Mouse (Mus musculus): ENCODE results near the gene Dnajb7.

Dnajb7 gene

DNA sequence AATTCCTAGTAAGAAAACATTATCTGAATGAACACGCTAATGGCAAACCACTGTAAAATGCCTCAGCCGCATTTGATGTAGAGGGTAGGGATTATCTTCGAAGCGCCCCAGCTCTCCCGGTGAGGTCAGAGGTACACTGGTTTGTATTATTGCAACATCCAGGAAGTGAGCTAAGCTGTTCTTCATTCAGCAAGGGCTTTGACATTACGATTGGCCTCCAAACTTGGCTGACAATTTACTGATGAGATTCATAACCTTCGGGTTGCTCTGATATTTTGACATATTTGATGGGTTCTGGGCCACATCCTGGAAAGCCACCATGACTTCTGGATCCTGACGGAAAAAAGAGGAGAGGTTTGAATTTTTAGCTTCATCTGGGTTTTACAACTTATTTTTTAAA, 42.9 kb downstream of the Dnajb7 start:
- no peak for DNase-seq (ENCODE audit: low spot score)

GRCm38 (mm10) chr15:81364271-81364670, 43.8 kb downstream of the Dnajb7 start:
- DNase-seq (ENCODE audit: low spot score): no peak

DNA sequence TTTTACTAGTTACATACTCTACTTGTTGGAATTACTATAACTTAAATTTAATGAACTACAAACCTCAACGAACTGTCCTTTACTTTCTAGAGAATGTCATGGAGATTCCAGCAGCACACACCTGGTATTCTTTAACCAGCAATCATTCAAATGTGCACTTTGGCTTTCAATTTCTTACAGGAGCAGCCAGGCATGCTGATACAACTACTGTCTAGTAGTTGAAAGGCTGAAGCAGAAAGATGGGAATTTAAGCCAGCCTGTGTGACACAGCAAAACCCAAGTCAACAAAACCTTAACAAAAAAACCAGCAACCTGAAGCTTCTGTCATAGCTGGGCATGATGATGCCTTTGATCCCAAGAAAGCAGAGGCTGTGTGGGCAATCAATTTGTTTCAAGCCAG, 45.6 kb downstream of the Dnajb7 start:
- no peak for DNase-seq (ENCODE audit: low spot score)

DNA sequence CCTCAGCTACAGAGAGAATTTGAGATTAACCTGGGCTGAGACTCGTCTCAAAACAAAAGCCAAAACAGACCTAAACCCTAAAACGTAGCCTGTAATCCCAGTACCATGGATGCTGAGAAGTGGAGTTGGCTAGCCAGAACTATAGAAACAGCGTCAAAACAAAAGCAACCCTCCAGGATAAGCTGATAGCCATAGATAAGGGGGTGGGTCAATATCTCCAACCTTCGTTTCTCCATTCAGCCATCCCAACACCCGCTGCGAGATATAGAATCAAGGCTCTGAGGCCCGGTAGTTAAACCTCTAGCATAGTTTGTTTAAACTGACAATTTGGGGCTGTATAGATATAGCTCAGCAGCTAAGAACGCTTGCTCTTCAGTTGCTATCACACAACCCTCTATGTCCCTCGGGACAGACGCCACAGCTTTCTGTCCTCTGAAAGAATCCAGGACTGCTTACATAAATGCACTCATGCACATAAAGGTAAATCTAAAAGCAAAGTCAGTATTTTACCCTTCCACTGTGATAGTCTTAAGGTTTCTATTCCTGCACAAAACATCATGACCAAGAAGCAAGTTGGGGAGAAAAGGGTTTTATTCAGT, 46.6 kb downstream of the Dnajb7 start:
- no peak for DNase-seq (ENCODE audit: low spot score)

DNA sequence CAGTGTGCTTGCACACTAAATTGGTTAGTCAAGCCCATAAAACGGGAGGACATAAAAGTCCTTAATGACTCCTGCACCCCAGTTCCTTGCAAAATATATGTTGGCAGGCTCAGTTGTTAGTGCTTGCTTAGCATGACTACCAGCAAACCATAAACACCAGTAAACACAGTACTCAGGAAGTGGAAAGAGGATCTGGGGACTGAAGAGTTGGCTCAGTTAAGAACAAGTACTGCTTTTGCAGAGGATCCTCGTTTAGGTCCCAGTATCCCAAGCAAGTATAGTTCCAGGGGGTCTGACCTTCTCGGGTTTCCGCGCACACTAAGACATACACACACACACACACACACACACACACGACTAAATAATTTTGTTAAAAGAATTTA, 47.1 kb downstream of the Dnajb7 start:
- DNase-seq (ENCODE audit: low spot score): peak; percentile 18

GRCm38 (mm10) chr15:81360345-81361021, 47.6 kb downstream of the Dnajb7 start, which contains the start of gene Slc25a17:
Gene Slc25a17 (minus strand): TSS chr15:81360812.
- DNase-seq (ENCODE audit: low spot score): peak; percentile 98

- no peak for DNase-seq (ENCODE audit: low spot score)
These were observed 48.7 kb downstream of the Dnajb7 start for GRCm38 (mm10) chr15:81359421-81359820.

GRCm38 (mm10) chr15:81358943-81359342, 49.2 kb downstream of the Dnajb7 start:
- DNase-seq (ENCODE audit: low spot score): no peak

DNA sequence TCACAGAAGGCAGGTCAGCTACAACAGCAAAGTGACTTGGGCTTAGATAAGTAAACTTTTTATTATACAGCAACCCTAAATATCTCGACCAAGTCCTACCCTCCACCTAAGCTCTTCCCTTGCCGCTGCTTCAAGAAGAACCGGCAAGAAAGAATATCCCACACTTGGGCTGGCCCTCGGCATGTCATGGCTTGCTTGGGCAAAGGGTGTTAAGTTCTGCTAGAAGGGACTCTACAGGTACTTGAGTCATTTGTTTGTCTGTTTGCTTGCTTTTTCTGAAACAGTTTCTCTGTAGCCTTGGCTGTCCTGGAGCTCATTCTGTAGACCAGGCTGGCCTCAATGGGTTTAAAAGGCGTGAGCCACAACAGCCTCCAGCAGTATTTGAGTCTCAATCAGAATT, 51.2 kb downstream of the Dnajb7 start:
- no peak for DNase-seq (ENCODE audit: low spot score)
